Mouse (Mus musculus) cerebellum, adult 11 months (tissue): ENCODE measurements around the gene Capn15.

Source experiments
- DNase-seq: peaks from one replicate; pipeline ENCODE4 v3.0.0; 2022

Gene Capn15

GRCm38 (mm10) chr17:25953161-25953560 lies 32.4 kb downstream of the Capn15 start:
- DNase-seq: peak; percentile 72

- DNase-seq: peak; percentile 65
These were observed 33.6 kb downstream of the Capn15 start, which contains the start of gene A930017K11Rik for GRCm38 (mm10) chr17:25951803-25952623. Gene A930017K11Rik (minus strand): TSS chr17:25952565.

GRCm38 (mm10) chr17:25951225-25951802 lies 34.3 kb downstream of the Capn15 start:
- peak; percentile 63 for DNase-seq

GRCm38 (mm10) chr17:25950706-25951105 lies 34.9 kb downstream of the Capn15 start:
- DNase-seq: no peak

- no peak for DNase-seq
These were observed 35.6 kb downstream of the Capn15 start for GRCm38 (mm10) chr17:25949981-25950380.

GRCm38 (mm10) chr17:25948051-25948450 lies 37.5 kb downstream of the Capn15 start:
- DNase-seq: no peak

GRCm38 (mm10) chr17:25947576-25947975 lies 38.0 kb downstream of the Capn15 start:
- DNase-seq: no peak

GRCm38 (mm10) chr17:25946891-25947290 lies 38.7 kb downstream of the Capn15 start:
- no peak for DNase-seq

- no peak for DNase-seq
These were observed 39.2 kb downstream of the Capn15 start for GRCm38 (mm10) chr17:25946349-25946748.

- DNase-seq: no peak
These were observed 40.0 kb downstream of the Capn15 start for GRCm38 (mm10) chr17:25945517-25946155.

- DNase-seq: no peak
These were observed 41.0 kb downstream of the Capn15 start, which contains the start of the genes Pigq and Nhlrc4 for GRCm38 (mm10) chr17:25944366-25945163. Gene Pigq (minus strand): TSS chr17:25944936. Gene Nhlrc4 (minus strand): TSS chr17:25944961.

GRCm38 (mm10) chr17:25943769-25944168 lies 41.8 kb downstream of the Capn15 start:
- DNase-seq: no peak

GRCm38 (mm10) chr17:25943221-25943620 lies 42.4 kb downstream of the Capn15 start:
- DNase-seq: no peak

GRCm38 (mm10) chr17:25942597-25943151 lies 42.9 kb downstream of the Capn15 start:
- no peak for DNase-seq

- peak; percentile 76 for DNase-seq
These were observed 43.9 kb downstream of the Capn15 start for GRCm38 (mm10) chr17:25941511-25942241.

- DNase-seq: no peak
These were observed 51.1 kb downstream of the Capn15 start for GRCm38 (mm10) chr17:25934526-25934925.

- no peak for DNase-seq
These were observed 60.2 kb downstream of the Capn15 start for GRCm38 (mm10) chr17:25925348-25925747.

- no peak for DNase-seq
These were observed 63.5 kb downstream of the Capn15 start for GRCm38 (mm10) chr17:25922120-25922519.

- DNase-seq: peak; percentile 100
These were observed 65.6 kb downstream of the Capn15 start for GRCm38 (mm10) chr17:25919786-25920642.

GRCm38 (mm10) chr17:25919144-25919785 lies 66.3 kb downstream of the Capn15 start, which contains the start of gene Rab40c:
Gene Rab40c (minus strand): TSS chr17:25919727.
- DNase-seq: no peak
